Mouse (Mus musculus): ENCODE measurements around the gene Nemp1. TPM values are rescaled to one million over a fixed set of nuclear protein-coding genes. Genes with fewer than 3 reads are reported as not detected.
A peak's percentile ranks its signal among the peaks of the same experiment; 100 is the strongest.

Nemp1 gene
- total RNA-seq (2017): 41.8 and 43.0 TPM in 2 replicates

DNA sequence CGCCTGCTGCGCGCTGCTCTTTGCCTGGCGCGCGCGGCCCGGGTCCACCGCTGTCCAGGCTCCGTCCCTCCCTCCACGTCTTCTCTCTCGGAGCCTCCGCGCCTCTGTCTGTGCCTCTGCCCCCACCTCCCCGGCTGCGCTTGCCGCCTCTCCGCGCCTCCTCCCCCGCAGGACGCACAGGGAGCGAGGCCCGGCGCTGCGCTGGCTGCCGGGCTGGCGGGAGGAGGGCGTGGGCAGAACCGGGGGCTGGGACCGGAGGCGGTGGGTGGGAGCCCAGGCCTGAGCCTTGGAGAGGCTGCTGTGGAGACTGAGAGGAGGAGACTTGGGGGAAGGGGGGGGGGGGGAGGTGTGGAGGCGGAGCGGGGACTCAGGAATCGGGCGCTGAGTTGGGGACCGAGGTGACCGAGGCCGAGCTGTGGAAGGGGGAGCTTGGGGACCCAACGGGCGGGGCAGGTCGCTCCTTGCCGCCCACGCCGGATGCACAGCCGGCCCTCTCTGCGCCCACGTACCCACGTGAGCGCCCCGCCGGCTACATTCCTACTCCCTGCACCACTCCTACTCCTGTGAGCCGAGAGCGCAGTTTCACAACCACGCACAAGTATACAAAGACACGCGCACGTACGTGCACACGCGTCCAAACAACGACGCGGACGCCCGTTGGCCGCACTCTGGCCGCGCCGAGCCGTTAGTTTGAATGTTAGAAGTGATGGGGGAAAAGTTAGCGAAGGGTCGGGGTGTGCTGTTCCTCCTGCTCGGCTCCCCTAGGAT is at the start of gene Nemp1:
Gene Nemp1, plus strand, starts transcription at position 401 of the 768 bp plus-strand sequence.
- ATAC-seq (replicated peaks in 1 of 2; ENCODE audit: insufficient read depth in 1 of 2, low FRiP score in 2 of 2, low TSS enrichment in 1 of 2, low read depth in 1 of 2, poor library complexity in 2 of 2, severe bottlenecking in 2 of 2): peak; percentile 20 to 40

DNA sequence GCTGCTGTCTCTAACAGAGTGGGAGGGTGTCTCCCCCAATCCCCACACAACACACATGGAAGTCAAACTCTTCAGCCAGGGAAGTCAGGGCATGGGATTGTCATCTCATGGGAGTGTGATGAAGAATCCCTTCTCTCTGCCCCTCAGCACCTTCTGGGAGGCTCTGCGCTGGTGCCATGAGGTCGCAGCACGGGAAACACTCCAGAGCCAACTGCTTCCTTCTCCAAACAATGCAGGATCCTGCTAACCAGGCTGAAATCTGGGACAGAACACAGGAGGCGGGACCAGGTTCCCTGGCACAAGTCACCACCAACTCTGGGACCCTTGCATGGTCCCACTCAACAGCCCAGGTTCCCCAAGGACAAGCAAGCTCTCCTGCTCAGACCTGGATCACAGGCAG is 49.4 kb upstream of the Nemp1 start:
- ATAC-seq (replicated peaks in 1 of 2; ENCODE audit: insufficient read depth in 1 of 2, low FRiP score in 2 of 2, low TSS enrichment in 1 of 2, low read depth in 1 of 2, poor library complexity in 2 of 2, severe bottlenecking in 2 of 2): no peak

DNA sequence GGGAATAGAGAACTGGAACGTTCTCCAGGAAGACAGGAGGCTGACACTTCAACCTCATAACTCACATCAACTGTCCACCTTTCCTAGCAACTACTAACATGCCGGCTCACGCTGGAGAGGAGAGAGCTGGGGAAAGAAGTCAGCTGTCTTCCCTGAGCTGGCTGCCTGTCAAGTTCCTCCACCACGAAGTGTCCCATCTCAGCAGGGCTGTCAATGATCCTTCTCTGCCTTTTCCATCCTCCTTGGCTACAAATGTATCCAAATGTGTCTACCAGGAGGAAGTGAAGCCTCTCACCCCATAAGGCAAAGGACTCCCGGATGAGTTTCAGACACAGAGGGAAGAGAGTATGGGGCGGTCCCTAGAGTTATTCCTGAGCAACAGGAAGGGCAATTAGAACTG is 48.5 kb upstream of the Nemp1 start:
- no peak for ATAC-seq (replicated peaks in 1 of 2; ENCODE audit: insufficient read depth in 1 of 2, low FRiP score in 2 of 2, low TSS enrichment in 1 of 2, low read depth in 1 of 2, poor library complexity in 2 of 2, severe bottlenecking in 2 of 2)

DNA sequence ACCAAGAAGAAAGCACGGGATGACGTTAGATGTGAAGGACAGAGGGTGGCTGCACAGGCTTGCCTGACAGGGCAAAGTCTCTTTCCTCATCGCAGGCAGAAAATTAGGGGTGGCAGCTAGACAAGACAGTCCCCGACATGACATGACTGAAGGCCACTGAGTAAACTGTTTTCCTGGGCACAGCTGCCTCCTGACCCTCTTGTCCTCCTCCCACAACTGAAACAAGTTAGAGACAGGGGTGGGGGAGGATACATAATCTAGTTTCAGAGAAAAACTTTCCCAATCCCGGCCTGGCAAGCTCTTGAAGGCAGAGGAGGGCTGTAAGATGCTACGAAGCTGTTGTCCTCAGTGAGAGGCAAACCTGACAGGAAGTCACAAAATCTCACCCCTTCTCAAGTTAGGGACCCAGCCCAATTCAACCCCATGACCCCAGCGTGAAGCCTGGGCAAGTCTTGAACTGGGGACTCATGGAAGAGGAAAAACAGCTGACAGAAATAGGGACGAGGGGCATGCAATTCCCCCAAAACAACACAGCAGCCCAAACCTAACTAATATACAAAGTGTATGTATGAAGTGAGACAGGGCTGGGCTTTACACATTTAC is 47.5 kb upstream of the Nemp1 start:
- ATAC-seq (replicated peaks in 1 of 2; ENCODE audit: insufficient read depth in 1 of 2, low FRiP score in 2 of 2, low TSS enrichment in 1 of 2, low read depth in 1 of 2, poor library complexity in 2 of 2, severe bottlenecking in 2 of 2): no peak

DNA sequence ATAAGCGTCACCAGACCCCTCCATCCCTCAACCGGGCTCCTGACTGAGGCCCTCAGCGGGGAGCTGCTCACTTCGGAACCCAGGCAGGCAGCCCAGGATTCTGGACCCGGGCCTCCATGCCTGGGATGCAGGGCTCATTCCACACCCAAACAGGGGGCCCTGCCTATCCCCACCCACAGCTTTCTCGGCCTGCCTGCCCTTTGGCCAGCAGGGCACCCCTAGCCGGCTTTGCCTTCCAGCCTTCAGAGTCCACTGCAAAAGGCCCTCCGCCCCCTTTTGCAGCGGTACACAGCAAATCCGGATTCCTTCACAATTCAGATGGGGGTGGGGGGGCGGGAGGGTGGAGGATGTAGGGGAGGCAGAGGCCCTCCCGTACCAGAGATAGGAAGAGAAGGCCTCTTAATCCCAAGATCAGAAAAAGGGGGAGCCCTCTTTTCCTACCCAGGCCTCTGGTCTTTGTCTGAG is 46.7 kb upstream of the Nemp1 start:
- ATAC-seq (replicated peaks in 1 of 2; ENCODE audit: insufficient read depth in 1 of 2, low FRiP score in 2 of 2, low TSS enrichment in 1 of 2, low read depth in 1 of 2, poor library complexity in 2 of 2, severe bottlenecking in 2 of 2): no peak

DNA sequence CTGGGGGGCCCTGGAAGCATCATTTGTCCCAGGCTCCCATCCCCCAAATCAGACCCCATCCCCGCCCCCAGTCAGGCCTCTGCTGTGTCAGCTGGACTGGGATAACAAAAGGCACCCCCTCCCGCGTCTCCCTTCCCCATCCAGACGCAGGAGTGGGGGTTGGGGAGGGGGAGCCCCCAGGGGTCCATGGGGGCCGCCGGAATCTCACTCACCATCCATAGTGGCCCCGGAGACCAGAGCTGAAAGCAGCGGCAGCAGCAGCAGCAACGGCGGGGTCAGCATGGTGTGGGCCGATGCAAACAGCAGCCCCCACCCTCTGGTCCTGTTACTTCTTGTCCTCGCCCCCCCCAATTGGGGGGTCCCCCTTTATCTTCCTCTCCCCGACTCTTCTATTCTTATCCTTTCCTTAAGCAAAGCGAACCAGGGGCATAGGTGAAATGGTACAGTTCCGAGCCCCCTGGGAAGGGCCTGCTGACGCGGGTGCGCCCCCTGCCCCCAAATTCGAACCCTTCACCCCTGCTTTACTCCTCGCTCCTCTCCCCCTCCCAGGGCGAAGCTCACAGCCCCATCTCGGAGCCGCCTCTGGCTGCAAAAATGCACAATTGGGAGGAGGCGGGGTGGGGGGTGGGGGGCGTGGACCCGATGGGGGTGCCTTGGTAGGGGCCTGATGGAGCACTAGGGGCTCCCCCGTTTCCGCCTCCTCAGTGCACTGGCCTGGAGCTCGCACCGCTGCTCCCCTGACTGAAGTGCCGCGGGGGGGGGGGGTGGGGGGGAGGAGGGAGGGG is 46.1 kb upstream of the Nemp1 start, which contains the start of gene Lrp1:
Gene Lrp1, minus strand, starts transcription at position 743 of the 785 bp plus-strand sequence.
- ATAC-seq (replicated peaks in 1 of 2; ENCODE audit: insufficient read depth in 1 of 2, low FRiP score in 2 of 2, low TSS enrichment in 1 of 2, low read depth in 1 of 2, poor library complexity in 2 of 2, severe bottlenecking in 2 of 2): no peak

DNA sequence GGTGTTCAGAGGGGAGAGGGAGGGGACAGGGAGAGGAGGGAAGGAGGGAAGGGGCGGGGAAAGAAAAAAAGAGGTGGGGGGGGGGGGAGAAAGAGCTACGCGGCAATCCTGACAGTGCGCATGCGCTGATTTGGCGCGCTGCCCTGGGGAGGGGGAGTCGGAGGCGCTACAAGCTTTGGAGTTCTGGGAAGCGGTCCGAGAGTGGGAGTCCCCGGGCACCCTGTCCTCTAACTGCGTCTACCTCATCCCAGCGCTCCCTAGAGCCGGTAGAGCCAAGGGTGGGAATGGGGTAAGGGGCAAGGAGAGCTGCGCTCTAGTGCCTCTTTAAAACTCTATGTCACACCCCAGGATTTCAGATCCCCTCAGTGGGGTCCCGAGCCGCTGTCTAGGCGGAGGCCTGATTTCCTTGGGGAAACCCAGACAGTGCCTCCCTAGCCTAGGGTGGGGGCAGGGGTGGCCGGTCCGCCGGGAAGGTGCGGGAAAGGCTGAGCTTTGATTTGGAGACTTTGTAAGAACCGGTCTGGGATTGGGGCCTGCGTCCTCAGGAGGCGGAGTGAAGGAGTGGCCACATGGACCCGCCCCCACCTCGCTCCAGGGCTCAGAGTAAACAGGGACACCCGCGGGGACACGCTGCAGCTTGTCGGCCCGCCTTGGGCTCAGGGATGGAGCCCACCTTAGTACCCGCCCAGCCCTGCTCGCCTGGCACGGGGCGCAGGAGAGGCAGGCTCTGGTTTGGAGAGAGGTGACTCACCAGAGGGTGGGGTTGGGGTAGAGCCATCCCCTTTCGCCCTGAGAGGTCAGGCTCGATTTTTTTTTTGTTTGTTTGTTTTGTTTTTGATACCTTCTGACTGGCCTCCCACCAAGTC is 45.3 kb upstream of the Nemp1 start:
- ATAC-seq (replicated peaks in 1 of 2; ENCODE audit: insufficient read depth in 1 of 2, low FRiP score in 2 of 2, low TSS enrichment in 1 of 2, low read depth in 1 of 2, poor library complexity in 2 of 2, severe bottlenecking in 2 of 2): peak; percentile 61 to 68

DNA sequence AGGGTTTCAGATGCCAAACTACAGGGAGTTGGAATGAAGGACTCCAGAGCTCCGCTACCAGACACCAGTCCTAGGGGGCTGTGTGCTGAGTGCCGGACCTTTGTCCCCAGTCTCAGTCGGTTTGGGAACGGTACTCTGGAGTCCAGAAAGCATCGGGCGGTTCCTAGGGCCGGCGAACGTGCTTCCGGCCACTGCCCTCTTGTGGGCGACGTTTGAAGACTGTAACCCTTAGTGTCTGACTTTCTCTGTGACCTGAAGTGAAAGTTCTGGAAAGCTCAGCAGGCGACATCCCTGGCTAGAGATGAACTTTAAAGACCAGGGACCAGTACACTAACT is 44.7 kb upstream of the Nemp1 start:
- peak; percentile 25 to 56; a peak in 1 of 4 replicates for ATAC-seq (replicated peaks in 1 of 2; ENCODE audit: insufficient read depth in 1 of 2, low FRiP score in 2 of 2, low TSS enrichment in 1 of 2, low read depth in 1 of 2, poor library complexity in 2 of 2, severe bottlenecking in 2 of 2)

DNA sequence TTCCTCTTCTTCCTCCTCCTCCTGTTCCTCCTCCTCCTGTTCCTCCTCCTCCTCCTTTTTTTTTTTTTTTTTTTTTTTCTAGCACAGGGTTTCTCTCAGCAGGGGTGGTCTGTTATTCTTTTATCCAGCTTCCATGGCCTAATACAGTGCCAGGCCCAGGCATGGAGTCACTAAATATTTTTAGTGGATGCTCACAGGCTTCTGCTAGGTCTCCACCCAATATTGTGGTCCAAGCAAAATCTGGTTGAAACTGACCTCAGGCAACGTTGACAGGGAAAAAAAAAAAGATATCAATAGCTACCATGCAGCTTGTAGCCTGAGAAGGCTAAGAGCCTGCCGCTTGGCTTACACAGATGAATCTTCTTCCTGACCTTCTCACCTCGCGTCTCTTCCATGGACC is 44.0 kb upstream of the Nemp1 start:
- no peak for ATAC-seq (replicated peaks in 1 of 2; ENCODE audit: insufficient read depth in 1 of 2, low FRiP score in 2 of 2, low TSS enrichment in 1 of 2, low read depth in 1 of 2, poor library complexity in 2 of 2, severe bottlenecking in 2 of 2)

DNA sequence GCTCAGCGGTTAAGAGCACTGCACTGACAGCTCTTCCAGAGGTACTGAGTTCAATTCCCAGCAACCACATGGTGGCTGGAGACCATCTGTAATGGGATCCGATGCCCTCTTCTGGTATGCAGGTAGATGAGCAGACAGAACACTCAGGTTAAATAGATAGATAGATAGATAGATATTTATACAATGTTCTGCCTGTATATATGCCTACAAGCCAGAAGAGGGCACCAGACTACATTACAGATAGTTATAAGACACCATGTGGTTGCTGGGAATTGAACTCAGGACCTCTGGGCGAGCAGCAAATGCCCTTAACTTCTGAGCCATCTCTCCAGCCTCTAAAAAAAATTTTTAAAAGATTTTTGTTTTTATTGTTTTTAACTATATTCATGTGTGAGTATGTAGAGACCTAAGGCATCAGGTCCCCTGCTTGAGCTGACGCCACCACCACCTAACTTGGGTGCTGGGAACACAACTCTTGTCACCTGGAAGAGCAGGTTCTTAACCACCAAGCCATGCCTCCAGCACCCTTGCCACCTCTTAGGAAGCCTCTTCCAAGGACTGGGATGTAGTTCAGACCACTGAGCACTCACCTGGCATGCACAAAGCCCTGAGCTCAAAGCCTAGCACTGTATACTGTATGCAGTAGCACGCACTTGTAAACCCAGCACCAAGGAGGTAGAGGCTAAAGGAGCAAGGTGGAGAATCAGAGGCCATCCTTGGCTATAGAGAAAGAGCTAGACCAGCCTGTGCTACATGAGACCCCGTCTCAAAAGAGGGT is 43.1 kb upstream of the Nemp1 start:
- no peak for ATAC-seq (replicated peaks in 1 of 2; ENCODE audit: insufficient read depth in 1 of 2, low FRiP score in 2 of 2, low TSS enrichment in 1 of 2, low read depth in 1 of 2, poor library complexity in 2 of 2, severe bottlenecking in 2 of 2)

DNA sequence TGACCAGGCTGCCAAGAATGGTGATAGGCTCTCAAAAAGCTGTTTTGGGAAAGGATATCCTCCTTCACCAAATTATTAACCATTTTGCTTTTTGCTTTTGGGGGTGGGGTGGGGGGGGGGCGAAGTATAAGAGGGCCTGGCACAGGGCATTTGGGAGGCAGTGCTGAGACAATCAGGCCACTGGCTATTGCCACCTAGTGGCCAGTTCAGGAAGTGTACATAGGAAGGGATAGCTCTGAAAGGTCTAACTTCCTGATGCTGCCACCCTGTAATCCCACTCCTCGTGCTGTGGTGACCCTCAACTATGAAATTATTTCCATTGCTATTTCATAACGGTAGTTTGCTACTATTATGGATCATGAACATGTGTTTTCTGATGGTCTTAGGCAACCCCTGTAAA is 40.3 kb upstream of the Nemp1 start:
- ATAC-seq (replicated peaks in 1 of 2; ENCODE audit: insufficient read depth in 1 of 2, low FRiP score in 2 of 2, low TSS enrichment in 1 of 2, low read depth in 1 of 2, poor library complexity in 2 of 2, severe bottlenecking in 2 of 2): peak in 1 of 2 experiments; percentile 33; a peak in 1 of 4 replicates

DNA sequence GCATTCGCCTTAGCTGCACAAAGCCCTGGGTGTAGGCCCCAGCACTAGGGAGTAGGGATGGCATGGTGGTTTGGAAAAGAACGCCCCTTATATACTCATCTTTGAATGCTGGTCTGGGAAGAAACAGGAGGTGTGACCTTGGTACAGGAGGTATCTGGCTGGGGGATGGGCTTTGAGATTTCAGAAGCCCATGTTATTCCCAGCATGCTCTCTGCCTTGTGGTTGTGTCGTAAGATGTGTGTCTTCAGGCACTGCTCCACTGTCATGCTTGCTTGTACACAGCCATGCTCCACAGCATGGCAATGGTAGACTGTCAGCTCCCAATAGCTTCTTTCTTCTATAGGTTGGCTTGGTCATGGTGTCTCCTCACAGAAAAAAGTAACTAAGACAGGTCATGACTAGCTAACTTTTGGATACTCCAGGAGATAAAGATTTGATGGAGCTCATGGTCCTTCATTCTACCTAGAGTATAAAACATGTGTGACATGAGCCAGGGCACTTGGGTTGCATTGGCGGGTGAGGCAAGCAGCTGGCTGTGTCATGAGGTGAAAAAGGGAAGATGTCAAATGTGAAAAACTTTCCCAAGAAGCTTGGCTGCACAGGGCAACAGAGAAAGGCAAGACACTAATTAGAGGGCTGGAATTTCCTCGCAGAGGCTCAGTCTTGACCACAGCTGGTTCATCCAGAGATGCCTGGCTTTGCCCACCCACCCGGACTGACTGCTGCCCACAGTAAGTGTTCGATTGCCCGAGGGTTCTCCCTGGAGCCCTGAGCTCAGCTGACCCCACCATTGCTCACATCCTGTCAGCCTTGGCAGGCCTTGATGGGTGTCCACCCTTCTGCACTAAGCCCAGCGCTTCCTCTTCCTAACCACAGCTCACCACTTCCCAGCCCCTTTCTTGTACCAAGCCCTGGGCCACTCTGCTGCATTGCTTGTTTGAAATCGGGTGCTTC is 35.2 kb upstream of the Nemp1 start:
- ATAC-seq (replicated peaks in 1 of 2; ENCODE audit: insufficient read depth in 1 of 2, low FRiP score in 2 of 2, low TSS enrichment in 1 of 2, low read depth in 1 of 2, poor library complexity in 2 of 2, severe bottlenecking in 2 of 2): peak; percentile 72 to 85

DNA sequence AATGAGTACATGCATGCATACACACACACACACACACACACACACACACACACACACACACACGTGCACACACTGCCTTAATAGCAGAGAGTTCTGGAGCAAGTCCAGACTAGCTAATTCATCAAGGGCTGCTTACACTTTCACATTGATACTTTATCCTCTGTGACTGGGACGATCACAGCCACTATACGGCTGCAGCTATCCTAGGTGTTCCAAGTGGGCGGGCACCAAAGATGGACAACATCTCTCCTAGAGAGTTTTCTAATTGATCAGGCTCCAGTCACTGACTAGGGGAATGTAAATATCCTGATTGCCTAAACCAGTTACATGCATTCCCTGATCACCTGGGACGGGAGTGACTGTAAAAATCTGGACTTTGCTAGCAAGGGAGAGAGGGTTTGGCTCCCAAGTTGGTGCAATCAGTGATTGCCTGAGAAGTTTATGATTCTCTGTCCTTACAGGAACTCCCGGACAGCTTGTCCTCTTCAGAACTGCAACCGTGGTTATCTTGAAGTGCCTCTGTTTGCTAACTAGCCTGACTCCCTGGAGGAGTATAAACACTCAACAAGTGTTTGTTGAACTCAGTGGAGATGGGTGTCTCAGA is 33.9 kb upstream of the Nemp1 start:
- ATAC-seq (replicated peaks in 1 of 2; ENCODE audit: insufficient read depth in 1 of 2, low FRiP score in 2 of 2, low TSS enrichment in 1 of 2, low read depth in 1 of 2, poor library complexity in 2 of 2, severe bottlenecking in 2 of 2): no peak

DNA sequence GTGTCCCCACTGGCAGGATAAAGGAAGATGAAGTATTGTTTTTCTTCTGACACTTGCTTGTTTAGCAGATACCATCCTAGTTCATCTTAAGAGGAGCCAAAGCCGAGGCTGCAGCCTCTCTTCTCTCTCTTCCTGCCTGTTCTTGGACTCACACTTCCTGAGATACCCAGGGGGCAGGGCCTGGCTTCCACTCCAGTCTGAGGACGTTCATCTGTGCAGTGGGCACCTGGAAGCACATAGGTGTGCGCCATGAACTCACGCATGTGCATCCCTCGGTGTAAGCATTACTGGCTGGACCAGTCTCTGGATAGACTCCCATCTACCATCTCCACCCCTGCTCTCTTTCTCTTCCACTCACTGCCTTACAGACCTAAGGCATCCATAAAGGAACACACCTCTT is 26.3 kb upstream of the Nemp1 start:
- ATAC-seq (replicated peaks in 1 of 2; ENCODE audit: insufficient read depth in 1 of 2, low FRiP score in 2 of 2, low TSS enrichment in 1 of 2, low read depth in 1 of 2, poor library complexity in 2 of 2, severe bottlenecking in 2 of 2): no peak

Data from hematopoietic stem cell, adult 5-6 weeks (primary cell).